Mouse (Mus musculus) CD4-positive, CD25-positive, alpha-beta regulatory T cell, adult 2 months (primary cell): ENCODE measurements around the gene Tmco5b.

Experiments used
- DNase-seq: peaks from one replicate; pipeline ENCODE4 v3.0.0-alpha.2; 2012; ENCODE audit warnings: low read depth, low spot score

Tmco5b gene

DNA sequence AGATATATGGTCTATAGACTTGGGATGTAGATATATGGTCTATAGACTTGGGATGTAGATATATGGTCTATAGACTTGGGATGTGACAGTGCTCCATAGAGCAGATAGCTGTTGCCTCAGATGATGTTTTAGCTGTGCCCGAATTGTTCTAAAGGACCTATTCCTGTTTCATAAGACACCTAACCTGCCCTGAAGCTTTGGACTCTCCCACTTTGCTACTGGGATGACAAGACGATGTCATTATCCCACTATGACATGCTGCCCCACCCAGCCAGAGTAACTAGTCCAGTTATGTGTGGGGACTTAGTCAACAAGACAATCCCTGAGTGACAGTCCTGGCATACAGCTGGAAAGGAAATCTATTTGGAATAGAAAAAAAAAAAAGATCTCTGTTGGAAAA lies at the start of gene Tmco5b:
Tmco5b (plus strand) TSS at position 301 of the 400 bp plus-strand sequence.
- no peak for DNase-seq

DNA sequence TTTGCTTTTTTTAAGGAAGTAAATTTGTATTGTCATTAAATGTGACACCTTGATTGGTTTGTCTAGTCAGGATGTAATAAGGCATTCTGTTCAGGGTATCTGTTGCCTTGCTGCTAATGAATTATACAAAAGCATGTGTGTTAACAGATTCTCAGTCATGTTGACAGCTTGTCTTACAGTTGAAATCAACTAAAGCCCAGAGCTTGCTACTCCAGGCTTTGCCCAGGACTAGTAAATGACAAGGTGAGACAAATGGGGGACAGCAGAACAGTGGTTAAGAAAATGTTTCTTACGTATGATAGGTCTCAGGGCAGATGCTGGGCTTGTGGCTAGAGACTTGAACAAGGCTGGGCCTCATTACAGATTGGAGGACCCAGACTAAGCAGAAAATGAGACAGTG lies 48.5 kb upstream of the Tmco5b start:
- DNase-seq, result no peak

DNA sequence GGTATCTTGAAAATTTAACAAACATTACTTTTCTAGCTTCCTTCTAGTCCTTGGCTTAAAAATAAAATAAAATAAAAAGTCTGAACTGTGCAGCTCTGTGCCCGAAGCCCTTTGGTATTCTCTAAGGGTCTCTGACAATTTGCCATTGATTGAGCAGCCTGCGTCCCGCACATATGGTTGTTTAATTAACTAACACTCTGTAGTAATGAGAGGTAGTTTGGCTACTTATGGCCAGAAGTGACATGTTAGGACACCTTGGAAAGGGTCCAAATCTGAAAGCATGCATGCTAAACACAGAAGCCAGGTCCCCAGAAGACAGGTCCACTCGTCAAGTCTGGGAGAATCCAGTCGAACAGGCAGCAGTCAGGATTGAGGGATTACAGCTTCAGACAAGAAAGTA lies 46.7 kb upstream of the Tmco5b start:
- no peak for DNase-seq

DNA sequence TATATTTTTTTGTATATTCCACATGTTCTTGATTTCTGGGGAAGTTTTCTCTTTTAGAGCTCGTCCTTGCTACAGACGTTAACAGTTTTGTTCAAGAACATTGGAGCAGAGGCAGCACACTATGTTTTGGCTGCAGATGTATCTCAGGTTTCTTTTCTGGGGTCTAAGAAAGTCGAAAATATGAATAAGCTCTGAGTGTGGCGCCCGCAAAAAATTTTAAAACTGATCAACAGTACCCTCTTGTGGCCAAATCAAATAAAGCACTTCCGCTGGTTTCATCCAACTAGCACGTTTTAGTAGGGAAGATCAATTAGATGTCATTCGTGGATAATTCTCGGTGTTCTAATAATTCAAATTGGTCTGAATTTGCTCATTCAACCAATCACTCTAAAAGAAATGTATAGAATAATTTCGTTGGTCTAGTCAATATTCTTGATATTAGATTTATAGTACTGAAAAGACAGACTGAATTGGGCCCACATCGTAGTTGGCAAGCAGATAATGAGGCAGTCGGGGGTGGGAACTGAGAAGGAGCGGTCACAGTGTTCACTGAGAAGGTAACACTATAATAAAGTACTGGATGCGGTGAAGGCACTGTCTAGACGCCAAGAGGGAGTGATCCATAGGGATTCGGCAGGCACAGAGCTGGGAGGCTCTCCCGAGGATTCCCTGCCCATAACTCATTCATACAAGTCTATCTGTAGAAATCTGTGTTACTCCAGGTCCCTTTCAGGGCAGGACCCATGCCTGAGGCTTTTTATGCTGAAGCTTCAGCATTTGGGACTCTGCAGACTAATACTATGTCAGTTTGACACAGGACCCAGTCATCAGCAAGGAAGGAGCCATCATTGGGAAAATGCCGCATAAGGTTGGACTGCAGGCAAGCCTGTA lies 17.1 kb downstream of the Tmco5b start:
- DNase-seq, result no peak

DNA sequence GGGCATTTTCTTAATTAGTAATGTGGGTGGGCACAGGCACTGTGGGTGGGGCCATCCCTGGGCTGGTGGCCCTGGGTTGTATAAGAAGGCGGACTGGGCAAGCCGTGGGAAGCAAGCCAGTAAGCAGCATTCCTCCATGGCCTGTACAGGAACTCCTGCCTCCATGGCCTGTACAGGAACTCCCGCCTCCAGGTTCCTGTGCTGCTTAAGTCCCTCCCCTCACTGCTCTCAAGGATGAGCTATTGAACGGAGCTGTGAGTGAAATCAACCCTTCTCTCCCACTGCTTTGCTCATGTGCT lies 17.7 kb downstream of the Tmco5b start:
- no peak for DNase-seq

DNA sequence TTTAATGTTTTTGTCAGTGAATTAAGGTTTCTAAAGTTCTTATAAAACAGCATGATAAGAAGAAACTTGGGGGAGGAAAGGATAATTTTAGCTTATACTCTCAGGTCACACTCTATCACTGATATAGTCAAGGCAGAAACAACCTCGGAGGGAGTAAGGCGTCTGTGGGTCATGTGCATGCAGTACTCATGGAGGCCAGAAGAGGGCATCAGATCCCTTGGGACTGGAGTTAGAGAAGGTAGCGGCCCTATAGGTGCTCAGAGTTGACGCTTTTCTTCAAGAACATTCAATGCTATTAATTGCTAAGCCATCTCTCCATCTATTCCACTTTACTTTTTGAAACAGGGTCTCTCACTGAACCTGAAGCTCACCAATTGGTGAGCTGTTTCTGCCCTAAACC lies 19.8 kb downstream of the Tmco5b start:
- peak; percentile 26 for DNase-seq

DNA sequence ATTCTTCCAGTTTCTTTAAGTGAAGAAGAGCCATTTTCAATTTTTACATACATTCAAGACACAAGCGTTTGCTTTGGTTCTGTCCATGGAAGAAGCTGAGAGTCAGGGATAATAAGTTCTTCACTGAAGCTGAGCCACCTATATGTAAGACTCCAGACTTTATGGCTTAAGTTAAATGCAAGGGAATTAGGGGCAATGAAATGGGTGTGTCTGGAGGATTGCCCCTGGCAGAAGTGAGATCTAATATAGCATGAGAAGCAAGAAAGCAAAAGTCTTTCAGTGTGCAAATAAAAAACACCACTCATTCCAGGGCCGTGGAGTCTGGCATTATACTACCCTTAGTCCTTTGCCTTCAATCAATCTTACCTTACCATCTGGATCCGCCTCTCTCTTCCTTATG lies 25.7 kb downstream of the Tmco5b start:
- DNase-seq, result no peak

DNA sequence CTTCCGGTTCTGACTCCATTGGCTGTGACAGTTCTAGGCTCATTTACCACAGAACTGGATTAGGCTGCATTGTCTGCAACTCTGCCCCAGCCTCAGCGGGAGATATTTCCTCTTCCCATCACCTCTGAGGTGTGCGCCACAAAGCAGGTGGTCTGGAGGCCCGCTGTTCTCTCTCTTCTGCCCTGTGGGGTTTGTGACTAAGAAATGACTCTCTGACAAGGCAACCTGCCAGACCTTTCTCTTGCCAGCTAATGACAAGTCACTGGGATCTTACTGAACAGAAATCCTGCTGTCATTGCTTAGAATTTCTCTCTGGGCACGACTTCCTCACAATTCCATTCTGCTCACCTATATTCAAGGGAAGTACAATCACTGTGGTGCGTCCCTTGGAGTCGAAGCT lies 37.5 kb downstream of the Tmco5b start:
- no peak for DNase-seq

DNA sequence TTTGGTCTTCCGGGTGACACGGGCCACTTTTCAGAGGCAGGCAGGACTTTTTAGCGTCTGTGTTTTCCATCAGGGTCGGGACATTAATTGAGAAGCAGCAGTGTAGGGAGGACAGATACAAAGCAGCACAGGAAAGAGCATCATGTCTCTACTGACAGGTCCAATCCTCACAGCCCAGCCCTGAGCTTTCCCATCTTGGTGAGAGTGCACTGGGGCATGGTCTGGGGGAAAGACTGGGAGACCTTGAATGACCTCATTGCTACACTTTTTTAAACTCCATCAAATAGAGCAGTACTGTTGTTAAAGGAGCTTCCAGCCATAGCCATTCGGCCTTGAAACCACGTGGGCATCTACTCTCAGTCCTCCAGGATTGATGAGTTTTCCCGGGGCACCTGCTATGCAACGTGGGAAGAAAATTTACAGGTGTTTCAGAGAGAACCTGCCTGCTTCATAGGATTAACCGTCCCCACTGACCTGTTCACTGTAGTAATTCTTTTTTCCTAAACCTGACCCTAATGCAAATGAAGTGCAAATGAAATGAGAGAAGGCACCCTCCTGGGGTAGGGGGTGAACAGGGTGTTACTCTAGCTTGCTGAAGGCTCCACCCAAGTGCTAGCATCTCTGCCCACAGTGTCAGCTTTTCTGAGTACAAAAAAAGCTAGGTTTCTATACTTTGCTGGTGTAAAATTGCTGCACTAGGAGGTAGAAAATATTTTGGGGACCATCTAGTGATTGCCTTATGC lies 48.4 kb downstream of the Tmco5b start:
- DNase-seq, result no peak

DNA sequence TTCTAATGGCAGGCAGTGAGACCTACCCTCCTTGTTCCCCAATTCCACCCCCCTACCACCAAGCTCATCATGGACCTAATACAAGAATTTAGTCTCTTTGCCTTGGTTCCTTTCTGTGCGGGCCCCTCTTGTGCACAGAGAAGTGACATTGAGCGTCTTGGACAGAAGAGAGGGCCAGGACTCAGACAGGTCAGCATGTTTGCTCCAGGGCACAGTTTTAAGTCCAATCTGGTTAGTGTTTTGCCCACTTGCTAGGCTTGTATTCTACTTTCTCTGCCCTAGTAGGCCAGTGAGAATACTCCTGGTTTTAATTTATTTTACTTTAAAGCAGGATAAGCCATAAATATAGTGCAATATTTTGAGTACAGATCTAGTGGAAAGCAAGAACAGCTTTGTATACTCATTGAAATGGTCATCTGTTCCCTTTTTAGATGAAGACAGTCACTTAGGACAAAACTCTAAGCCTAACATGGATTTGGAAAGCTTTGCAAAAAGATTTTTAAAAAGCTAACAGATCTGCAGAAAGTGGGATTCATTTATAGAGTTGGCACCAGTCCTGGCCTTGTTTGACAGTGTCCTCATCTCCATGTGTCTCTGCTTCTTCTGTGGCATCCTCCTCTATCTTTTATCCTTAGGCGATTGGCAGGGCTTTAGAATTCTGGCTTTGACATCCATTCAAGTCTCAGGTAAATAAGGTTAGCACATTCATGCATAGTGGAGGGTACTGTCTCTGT lies 50.2 kb downstream of the Tmco5b start:
- DNase-seq, result no peak

DNA sequence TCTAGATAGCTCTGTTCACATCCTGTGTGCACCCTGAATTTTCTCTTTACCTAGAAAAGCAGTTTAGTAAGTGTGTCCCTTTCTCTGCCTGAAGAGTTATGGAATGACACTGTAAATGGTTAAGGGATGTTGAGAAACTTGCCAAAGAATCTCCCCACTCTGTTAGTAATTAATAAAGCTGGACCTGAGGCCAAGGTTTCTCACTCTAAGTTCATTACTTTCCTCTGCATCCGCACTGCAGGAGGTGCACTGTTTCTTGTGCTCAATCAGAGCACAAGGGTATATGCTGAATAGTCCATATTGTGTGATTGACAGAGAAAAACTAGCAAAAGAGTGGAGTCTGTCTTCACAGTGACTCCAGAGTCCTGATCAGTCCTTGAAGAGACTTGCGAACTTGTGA lies 59.0 kb downstream of the Tmco5b start:
- no peak for DNase-seq
